In the genomic region with DNA sequence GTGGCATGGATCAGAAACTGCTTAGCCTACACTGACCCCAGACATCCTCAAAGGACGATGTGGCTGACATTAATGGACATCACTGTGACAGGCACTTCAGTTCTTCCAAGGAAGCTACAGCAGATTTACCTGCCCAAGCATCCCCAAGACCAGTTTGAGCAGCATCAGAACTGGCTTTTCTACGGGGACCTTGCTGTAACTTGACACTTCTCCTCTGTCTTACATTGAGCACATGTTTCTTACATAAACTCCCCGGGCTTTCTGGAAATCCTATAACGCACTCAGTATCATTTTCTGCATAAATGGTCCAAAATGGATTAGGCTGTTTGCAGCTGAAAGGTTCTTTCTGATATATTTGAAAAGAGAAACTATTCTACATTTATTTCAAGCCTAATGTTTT, we compare ENCODE assay signal across 24 mouse cellular contexts.
"Had no signal": no experiment of that assay in that cellular context is flagged by ENCODE, and none has a peak within 500 bp of the region (broad histone marks: within the 10 kb centered on the region; RNA-seq: fewer than 3 reads in every experiment).

No protein-coding gene starts in this region.

- H3K4me1 ChIP-seq: liver, embryonic 12.5 days; liver, embryonic 15.5 days; lung, embryonic 15.5 days; megakaryocyte, embryonic 14.5 days; midbrain, embryonic 10.5 days; midbrain, embryonic 13.5 days; neural tube, embryonic 12.5 days; neural tube, embryonic 15.5 days had no signal

- ATAC-seq: liver, embryonic 12.5 days; midbrain, embryonic 13.5 days had no signal

- H3K27ac ChIP-seq: kidney, postnatal 0 days; layer of hippocampus, adult 2 months; liver, embryonic 12.5 days; liver, embryonic 15.5 days; lung, embryonic 15.5 days; midbrain, embryonic 10.5 days; midbrain, embryonic 13.5 days; neural tube, embryonic 12.5 days; neural tube, embryonic 15.5 days; stomach, postnatal 0 days had no signal

- DNase-seq: kidney, adult 18-20 months; kidney, postnatal 25 days; layer of hippocampus, adult 9-11 months; liver; lung, adult 18-20 months; lung, postnatal 10 days; lung, postnatal 36 days; right cerebral cortex, adult 18-20 months; right cerebral cortex, postnatal 14 days; right cerebral cortex, postnatal 4 days; thymus, adult 2 months; thymus, postnatal 14 days; thymus, postnatal 4 days had no signal

- H3K27me3 ChIP-seq: liver, embryonic 12.5 days; liver, embryonic 15.5 days; lung, embryonic 15.5 days; megakaryocyte, embryonic 14.5 days; midbrain, embryonic 13.5 days; neural tube, embryonic 12.5 days; neural tube, embryonic 15.5 days had no signal

- H3K9me3 ChIP-seq: liver, embryonic 12.5 days; liver, embryonic 15.5 days; lung, embryonic 15.5 days; megakaryocyte, embryonic 14.5 days; midbrain, embryonic 10.5 days; midbrain, embryonic 13.5 days; neural tube, embryonic 12.5 days; neural tube, embryonic 15.5 days had no signal

- H3K9ac ChIP-seq: liver, embryonic 12.5 days; liver, embryonic 15.5 days; lung, embryonic 15.5 days; midbrain, embryonic 13.5 days; neural tube, embryonic 12.5 days; neural tube, embryonic 15.5 days had no signal

- H3K4me3 ChIP-seq: layer of hippocampus, adult 2 months; liver, embryonic 12.5 days; liver, embryonic 15.5 days; lung, embryonic 15.5 days; megakaryocyte, embryonic 14.5 days; midbrain, embryonic 10.5 days; midbrain, embryonic 13.5 days; neural tube, embryonic 12.5 days; neural tube, embryonic 15.5 days had no signal

- H3K4me2 ChIP-seq: liver, embryonic 12.5 days; liver, embryonic 15.5 days; lung, embryonic 15.5 days; midbrain, embryonic 13.5 days; neural tube, embryonic 12.5 days; neural tube, embryonic 15.5 days had no signal

- H3K36me3 ChIP-seq: lung, embryonic 15.5 days; midbrain, embryonic 10.5 days; midbrain, embryonic 13.5 days; neural tube, embryonic 12.5 days; neural tube, embryonic 15.5 days had no signal
